Mouse (Mus musculus): ENCODE measurements around the gene Fchsd2.

The Fchsd2 gene

DNA sequence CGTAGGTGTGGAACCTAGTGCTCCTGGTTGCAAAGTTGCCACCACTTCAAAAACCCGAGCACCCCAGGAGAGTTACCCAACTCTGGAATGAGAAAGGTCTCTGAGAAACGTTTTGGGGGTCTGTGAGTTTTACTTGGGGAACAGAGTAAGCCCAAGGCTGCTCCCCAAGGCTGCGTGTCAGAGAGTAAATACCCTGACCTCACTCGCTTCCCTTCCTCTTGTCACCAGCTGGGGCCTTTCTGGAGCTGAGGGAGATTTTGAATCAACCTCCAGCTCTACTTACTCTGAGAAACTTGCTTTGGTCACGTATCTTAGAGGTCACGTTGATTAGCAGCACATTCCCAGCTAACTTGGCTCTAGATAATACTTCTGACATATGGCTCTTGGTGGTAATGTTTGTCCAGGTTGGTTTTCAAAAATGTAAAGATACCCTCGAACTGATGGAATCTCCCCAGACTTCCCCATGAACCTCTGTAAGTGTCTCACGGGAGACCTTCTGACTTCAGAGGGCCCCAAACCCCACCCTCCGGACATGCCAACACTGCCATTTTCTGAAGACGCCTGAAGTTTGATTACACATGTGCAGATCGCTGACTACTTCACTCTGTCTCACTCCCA lies 20.4 kb upstream of the Fchsd2 start:
- DNase-seq (ENCODE audit: low spot score), result no peak

DNA sequence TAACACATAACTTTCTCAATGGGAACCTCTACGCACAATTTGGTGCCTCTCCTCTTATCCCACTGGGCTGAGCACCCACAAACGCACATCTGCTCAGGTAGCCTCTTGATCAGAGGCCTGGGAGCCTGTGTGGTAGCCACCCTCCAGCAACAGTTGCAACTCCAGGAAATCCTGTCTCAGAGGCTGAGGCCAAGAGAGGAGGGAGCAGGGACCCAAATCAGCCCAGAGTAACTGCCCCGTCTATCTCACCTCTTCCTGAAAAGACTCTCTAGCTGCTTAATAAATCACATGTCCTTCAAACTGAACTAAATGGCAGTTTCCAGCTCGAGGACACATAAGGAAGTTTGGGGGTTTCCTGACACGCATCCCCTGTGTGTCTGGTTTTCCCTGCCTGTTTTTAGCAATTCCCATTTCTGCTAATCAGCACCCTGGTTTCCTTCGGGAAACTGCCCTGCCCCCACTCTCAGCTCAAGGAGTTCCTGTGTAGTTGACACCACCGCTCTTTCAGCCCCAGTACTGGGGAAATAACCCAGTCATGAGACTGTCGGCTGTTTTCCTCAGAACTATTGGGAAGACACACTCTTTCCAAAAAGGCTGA lies 18.4 kb upstream of the Fchsd2 start:
- no peak for DNase-seq (ENCODE audit: low spot score)

DNA sequence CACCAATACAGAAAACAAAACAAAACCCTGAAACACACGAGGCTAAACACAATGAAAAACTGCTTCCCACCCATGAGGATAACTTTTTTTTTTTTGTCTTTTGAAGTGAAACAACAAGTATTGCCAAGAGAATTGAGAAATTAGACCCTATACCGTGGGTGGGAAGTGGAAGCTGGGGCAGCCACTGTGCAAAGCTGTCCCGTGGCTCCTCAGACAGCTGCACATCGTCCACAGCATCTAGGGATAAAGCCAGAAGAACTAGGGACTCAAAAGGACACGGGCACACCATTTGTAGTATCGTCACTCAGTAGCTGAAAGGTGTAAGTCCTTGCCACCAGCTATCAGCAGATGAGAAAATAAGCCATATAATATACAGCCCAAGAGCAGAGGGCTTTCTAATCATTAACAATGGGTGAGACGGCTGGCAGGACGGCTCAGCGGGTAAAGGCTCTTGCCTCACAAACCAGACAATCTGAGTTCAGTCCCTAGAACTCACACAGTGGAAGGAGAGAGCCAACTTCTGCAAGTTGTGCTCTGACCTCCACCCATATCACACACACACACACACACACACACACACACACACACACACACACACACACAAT lies 9.0 kb upstream of the Fchsd2 start:
- DNase-seq (ENCODE audit: low spot score), result no peak

DNA sequence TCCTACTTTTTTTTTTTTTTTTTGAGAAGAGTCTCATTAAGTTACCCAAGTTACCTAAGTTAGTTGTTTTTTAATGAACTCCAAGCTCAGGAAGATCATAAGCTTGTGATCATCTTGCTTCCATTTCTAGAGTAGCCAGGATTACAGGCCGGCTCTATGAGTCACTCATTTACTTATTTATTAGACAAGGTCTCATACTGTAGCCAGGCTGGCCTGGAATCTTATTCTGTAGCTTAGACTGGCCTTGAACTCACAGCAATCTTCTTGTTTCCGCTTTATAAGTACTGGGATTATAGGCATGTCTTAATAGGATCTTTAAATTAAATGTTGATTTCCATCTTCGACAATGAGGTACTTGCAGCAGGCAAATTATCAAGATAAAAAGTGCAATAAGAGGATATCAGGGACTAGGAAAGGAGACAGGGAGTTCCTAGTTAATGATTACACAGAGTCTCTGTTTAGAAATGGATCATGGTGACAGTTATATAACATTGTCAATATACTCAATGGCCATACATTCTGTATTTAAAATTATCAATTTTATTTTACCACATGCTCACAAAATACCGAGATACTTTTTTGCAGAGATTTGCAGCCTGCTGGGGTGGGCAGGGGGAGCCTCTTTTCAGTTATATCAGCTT lies 7.7 kb upstream of the Fchsd2 start:
- no peak for DNase-seq (ENCODE audit: low spot score)

DNA sequence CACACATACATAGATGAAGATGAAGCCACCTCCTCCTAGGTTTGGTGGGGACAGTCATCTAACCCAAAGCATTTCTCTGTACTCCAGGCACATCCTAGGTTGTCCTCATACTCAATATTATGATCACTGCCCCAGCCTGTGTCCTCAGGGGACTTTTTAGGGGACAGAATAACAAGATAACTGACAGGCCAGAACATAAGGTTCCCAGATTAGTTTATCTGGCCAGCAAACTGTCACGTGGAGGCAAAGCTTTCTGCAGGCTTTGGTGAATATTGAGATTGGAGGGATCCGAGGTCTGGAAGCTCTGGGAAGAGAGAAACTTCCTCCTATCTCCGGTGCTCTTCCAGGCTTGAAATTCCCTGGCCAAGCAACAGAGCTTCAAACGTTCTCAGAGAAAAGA lies 6.9 kb upstream of the Fchsd2 start:
- DNase-seq (ENCODE audit: low spot score), result no peak

DNA sequence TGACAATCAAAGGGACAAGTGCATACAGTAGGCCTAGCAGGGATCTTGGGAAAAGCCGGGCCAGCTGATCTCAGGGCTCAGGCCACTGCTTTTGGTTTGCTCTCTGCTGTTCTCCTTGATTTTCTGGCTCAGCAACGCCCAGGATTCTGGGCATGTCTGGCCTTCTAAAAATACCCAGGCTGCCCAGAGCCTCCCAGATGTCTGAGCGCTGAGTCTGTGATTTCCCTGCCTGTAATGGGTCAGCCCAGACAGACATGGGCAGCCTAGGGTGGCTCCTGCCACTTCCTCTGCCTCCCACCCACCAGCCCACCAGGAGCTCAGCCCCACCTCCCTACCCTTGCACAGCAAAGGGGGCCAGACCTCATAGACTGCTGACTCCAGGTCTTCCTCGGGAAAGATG lies 4.0 kb upstream of the Fchsd2 start:
- DNase-seq (ENCODE audit: low spot score), result no peak

DNA sequence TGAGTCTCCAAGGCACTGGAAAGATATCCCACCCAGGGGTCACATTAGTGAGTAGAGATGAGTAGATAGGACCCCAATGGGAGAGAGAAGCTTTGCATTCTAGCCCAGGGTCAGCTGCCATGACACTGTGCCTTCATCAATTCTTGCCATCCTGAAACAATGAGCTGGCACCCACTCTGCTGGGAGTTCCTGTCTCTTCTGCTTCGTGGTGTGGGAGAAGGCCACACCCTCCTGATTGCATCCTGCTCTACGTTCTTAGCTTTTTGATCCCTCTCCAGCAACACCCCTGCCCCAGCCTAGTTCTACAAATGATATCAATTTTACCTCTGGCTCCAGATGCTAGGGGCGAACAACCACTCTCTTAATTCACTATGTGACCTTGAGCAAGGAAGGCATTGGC lies 3.4 kb upstream of the Fchsd2 start:
- no peak for DNase-seq (ENCODE audit: low spot score)

DNA sequence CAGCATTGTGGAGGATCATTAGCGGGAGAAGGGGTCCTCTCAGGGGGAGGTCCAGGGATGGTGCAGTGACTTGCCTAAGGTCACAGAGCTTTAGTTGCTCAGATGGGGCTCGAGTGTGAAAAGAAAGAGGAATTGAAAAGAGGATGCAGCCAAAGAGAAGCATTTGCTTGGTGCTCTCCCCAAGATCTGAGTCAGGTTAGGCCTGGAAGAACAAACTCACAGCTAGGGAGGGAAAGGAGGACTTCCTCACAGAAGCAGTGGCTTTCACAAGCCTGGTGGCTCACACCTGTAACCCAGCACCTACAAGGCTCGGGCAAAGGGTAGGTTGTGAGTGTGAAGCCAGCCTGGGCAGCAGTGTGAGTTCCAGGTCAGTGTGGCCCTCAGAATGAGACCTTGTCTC lies 568 bp downstream of the Fchsd2 start:
- no peak for DNase-seq (ENCODE audit: low spot score)

DNA sequence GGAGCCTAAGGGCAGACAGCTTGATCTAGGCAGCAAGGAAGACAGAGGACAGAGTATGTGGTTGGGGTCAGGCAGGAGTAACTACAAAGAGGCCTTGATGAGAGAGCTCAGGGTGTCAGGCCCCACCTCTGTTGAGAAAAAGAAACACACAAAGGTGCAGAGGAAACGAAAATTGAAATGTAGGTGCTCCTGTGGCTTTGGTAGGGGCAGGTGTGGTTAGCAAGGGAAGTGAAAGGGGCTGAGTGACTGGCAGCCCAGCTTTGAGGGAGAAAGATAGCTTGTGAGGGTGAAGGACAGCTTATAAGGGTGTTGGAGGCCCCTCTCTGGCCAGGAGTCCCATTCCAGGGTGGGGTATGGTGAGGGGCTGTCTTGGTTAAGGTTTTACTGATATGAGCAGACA lies 2.1 kb downstream of the Fchsd2 start:
- no peak for DNase-seq (ENCODE audit: low spot score)

DNA sequence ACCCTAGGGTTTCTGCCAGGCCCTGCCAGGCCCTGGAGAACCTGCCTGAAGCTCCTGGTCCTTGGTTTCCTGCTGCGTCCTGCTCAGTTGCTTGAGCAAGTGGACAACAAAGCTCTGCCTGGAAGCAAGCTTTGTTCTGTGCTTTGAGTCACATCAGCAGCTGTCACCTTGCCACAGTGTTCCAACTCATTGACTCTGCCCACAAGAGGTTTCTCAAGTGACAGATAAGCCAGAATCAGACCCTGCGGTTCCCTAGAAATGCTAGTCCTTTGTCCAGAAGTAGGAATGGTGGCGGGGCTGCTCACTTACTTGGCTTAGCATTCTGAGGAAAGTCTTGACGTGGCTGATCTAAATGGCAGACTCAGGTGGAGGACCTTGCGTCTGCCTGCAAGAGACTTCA lies 2.9 kb downstream of the Fchsd2 start:
- no peak for DNase-seq (ENCODE audit: low spot score)

DNA sequence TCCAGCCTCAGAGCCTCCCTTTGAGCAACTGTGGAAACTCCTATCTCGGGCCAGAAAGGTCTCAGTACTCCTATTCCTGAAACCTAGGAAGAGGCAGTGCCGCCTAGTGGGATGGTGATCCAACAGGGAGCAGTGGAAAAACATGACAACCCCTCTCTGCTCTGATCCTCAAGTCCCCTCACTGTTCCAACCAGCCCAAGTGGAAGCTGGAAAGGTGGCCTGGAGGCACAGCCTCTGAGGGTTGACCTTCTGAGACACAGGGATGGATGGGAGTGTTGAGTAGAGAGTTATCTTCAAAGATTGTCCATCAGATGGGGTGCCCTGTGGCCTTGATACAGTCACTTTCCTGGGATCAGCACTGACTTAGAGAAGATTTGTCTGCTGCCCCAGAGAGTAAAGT lies 3.9 kb downstream of the Fchsd2 start:
- no peak for DNase-seq (ENCODE audit: low spot score)

DNA sequence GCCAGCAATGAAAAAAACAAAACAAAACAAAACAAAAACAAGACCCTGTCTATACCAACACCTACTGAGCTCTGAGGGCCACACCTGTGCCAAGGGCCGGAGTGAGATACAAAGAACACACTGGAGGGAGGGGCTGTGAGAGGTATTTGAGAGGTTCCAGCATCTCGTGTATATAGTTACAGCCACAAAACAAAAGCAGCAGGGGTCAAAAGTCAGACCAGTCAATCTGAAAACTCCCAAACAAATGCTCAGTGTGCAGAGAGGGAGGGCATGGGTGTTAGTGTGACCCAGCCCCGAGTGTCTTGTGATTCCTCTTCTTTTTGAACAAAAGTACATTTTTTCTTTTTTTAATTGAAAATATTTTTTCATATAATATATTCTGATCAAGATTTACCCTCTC lies 4.4 kb downstream of the Fchsd2 start:
- DNase-seq (ENCODE audit: low spot score), result no peak

DNA sequence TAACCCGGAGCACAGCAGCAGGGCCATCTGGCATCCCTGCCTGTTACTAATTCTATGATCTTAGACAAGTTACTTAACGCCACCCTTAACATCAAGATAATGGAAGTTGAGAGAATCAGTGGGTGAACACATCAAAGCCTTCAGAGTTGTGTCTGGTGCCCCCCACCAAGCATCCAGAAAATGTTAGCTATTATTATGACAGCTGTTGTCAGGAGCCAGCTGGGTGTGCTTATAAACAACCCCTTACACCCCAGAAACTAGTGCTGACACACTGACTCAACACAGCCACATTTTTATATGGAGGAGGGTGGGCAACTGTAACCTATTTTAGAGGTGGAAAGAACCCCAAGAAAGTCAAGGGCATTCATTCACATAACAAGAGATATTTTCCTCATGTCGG lies 7.3 kb downstream of the Fchsd2 start:
- DNase-seq (ENCODE audit: low spot score), result no peak

DNA sequence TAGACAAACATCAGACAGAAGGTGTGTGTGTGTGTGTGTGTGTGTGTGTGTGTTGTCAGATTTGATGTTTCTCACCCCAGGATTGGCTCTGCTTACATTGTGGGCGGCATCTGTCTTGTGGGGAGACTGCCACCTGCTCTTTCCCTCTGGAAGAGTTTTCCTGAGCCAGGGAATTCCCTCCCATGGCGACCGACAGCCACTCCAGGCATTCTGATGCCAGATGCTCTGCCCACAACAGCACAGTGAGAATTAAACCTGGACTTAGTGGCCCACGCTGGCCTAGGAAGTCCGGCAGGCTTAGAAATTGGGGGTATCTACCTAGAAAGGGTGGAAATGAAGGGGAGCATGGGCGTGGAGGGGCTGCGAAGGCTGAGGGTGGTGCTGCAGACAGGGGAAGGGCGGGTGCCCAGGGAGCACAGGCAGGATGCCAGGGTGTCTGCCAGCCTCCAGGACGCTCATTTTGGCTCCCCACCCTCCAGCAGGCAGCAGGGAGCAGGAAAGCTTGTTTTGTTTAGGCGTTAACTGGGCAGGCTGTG lies 8.6 kb downstream of the Fchsd2 start:
- DNase-seq (ENCODE audit: low spot score), result no peak

DNA sequence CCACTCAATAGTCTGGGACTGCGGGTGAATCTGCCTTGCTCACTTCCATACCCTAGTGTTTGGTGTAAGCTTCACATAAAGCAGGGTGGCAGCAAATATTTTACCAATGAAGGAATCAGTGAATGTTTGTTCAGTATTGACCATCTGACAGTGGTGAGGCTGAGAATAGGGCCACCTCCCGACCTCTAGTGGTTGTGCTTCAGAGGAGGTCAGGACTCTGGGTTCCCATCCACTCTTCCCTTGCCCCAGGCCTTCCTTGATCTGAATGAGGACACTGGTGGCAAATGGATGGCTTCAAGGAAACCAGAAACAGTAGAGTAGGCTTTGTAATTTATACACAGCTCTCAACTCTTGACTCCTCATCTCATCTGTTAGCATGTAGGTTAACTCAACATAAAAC lies 14.0 kb downstream of the Fchsd2 start:
- DNase-seq (ENCODE audit: low spot score), result no peak

DNA sequence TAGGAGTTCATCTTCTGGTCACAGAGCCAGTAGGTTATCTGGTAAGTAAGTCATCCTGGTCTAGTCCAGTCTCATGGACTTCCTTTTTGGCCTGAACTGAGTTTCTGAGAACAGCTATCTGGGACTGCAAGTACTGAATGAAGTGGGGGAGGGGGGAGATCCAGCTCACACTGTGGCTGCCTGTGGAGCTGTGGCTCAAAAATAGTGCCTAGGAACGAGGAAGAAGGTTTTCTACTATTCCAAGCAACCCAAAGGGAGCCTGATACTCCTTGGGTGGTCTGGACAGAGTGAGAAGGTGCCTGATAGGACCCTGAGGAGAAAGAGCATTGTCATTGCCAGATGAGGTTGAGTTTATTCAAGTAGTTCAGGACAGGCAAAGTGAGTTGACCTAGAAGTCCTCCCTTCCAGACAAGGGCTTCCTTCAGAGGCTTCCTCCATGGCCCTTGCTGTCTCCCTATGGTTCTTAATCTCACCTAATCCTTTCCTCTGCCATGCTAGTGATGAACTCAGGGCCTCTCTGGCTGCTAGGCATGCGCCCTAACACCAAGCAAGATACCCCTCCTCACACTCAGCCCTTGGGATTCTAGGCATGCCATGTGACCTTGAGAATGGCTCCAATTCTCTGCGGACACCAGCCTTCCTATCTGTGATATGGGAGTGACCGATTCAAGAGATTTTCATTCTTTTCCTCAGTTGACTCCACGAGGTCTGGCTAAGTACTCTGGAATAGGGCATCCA lies 14.6 kb downstream of the Fchsd2 start:
- no peak for DNase-seq (ENCODE audit: low spot score)

DNA sequence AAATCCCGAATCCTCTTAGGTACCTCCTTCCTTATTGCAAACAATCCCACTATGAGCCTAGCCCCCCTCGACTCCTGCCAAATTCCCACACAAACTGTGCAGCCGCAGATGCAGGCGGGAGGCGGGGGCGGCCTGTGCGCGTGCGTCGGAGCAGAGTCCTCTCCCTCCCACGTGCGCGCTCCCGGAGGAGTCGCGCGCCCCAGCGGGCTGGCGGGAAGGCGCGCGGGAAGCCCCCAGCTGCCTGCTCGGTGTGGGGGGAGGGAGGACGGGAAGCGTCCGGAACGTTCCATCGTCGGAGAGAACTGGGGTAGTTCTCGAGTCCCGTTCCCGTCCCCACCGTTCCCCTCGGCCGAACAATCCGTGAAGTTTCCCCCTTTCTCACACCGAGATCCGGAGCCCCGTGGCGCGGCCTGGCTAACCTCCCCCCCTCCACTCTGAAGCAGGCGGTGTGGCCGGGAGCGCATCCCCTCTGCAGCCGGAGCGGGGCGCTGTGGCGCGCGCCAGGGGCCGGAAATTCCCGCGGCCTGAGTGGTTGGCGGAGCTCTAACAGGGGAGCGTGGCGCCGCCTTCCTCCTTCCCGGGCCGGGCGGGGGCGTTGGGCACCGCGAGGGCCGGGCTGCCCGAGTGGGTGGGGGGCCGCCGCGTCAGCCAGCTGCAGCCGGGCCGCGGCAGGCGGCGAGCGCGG lies 15.4 kb downstream of the Fchsd2 start:
- DNase-seq (ENCODE audit: low spot score), result peak; percentile 85

DNA sequence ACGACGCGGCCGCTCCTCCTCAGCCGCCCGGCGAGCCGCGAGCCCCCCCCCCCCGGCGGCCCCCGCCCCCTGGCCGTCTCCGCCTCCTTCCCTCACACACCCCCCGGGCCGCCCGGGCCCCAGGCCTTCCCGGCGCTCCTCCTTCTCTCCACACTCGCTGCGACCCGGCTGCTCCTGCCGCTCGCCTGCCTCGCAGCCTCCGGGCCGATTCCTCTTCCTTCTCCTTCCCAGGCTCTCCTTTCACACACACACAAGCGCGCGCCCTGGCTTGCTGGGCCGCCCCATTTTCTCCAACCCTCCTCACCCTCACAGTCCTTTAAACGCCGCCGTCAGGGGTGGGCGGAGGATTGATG lies 16.0 kb downstream of the Fchsd2 start:
- peak; percentile 71 for DNase-seq (ENCODE audit: low spot score)

DNA sequence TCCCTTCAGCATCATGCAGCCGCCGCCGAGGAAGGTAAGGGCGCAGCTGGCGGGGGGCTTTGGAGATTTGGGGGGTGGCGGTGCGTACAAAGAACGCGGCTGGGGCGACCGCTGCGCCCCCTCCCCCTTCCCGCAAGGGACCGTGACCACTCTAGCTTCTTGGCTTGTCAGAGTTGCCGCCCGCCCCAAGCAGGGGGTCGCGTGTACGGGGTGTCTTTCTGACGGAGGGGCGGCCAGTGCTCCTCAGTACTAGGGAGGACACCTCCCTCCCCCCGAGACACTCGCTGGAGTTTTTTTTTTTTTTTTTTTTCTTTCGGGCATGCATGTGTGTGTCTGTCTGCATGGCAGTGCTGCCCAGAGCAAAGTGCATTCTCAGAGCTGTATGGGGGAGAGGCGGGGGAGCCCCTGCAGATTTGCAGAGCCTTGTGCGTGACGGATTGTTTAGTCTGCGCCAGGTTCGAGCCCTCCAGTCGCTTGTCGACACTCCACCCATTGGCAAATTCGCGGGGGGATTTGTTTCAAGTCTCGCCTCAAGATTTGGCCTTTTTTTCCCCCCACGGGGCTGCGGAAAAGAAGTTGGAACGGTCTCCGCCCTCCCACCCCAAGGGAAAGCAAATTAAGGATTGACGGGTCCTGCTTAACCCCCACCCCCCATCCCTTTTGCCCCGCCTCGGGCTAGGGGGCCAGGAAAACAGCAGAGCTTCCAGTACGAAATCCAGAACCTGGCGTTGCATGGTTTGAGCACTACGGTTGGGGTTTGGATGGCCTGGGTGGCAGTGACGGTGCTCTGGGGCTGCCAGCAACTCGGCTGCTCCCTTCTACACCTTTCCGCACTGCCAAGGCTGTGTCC lies 16.6 kb downstream of the Fchsd2 start:
- peak; percentile 28 for DNase-seq (ENCODE audit: low spot score)

DNA sequence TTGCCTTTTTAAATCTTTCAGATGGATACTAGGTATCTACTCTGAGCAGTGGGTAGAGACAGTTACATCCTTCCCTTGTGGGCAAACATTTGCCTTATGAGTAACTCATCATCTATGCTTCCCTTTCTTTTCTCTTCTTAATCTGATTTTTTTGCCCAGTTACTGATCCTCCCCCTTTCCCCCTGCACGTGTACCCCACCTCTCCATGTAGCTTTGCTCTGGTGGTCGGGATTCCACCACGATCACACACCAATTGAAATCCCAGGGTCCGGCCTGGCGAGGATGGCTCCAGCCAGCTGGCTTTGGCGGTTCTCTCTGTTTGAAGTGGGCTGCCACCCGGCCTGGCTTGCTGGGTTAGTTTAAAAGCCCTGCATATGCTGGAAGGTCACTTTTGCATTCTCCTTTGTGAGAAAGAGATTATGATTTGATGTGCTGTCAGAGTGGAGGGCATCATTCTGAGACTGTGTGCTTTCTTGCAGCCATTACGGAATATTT lies 17.2 kb downstream of the Fchsd2 start:
- DNase-seq (ENCODE audit: low spot score), result no peak

DNA sequence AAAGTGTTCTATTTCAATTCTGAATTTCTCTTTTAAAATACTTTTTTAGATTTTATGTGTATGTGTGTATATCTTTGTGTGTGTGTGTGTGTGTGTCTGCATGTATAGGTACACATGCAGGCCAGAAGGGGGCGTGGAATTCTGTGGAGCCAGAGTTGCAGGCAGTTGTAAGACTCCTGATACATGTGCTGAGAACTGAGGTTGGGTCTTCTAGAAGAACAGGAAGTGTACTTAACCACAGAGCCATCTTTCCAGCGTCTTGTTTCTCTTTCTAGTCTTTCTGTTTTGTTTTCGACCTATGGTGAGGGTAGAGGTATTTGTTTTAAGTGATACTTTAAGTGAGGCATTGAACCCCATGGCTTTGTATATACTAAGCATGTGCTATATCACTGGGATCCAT lies 20.7 kb downstream of the Fchsd2 start:
- no peak for DNase-seq (ENCODE audit: low spot score)
